Mouse (Mus musculus): ENCODE measurements around the gene Timeless.
A peak's percentile ranks its signal among the peaks of the same experiment; 100 is the strongest.
"Not testable (repeated sequence)": the region's sequence is repeated elsewhere in the genome, so short reads cannot be mapped to it uniquely, and the experiment has no call there.

Gene Timeless

DNA sequence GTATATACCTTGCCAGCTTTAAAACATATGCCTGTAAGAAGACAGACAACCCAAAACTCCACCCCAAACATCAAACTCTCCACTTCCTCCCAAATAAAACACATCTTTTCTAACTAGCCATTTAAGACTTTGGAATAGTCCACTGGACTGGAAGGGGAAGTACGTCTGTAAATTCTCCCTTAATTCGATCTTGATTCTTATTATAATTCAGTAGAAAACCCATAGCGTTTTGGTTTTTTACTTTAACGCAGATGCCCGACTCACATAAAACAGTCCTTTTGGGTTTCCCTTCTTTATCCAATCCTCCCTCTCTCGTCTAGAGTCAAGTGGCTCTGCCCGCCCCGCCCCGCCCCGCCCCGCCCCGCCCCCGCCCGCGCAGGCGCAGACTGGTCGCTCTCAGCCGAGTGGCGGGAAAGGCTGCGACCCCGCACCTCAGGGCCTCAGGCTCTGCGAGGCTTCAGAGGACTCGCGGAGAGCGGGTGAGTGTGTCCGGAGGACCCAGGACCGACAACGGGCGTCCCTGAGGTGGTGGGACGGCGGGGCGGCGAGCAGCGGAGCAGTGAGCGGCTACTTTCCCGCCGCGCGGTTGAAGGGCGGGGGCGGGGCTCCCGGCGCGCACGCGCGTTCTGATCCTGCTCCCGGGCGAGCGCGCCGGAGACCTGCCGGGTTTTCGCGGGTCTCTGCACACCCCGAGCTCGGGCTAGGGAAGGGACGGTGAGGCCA is at the start of gene Timeless:
Timeless (plus strand) TSS at position 369 of the 723 bp plus-strand sequence.
- peak; percentile 69 to 95 for DNase-seq (ENCODE audit: low spot score in 2 of 2)

DNA sequence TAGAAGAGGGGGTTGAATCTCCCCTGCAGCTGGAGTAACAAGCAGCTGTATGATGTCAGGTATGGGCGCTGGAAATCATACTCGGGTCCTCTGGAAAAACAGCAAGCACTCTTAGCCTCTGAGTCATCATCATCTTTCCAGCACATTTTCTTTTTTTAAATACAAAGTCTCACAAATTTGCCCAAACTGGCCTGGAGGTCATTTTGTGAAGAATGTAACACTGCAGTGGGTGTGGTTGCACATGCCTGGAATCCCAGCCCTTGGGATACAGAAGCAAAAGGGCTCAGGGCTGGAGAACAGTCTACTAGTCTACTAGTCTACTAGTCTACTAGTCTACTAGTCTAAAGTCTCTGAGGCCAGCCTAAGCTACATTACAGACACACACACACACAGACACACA is 47.6 kb upstream of the Timeless start:
- DNase-seq (ENCODE audit: low spot score in 2 of 2) = no peak

GRCm38 (mm10) chr10:128185277-128185940 is 46.5 kb upstream of the Timeless start:
- DNase-seq (ENCODE audit: low spot score in 2 of 2) = no peak

- peak; percentile 52 to 58 for DNase-seq (ENCODE audit: low spot score in 2 of 2)
These were observed 45.9 kb upstream of the Timeless start for GRCm38 (mm10) chr10:128185959-128186358.

GRCm38 (mm10) chr10:128187181-128187605 is 44.7 kb upstream of the Timeless start:
- DNase-seq (ENCODE audit: low spot score in 2 of 2) = no peak

DNA sequence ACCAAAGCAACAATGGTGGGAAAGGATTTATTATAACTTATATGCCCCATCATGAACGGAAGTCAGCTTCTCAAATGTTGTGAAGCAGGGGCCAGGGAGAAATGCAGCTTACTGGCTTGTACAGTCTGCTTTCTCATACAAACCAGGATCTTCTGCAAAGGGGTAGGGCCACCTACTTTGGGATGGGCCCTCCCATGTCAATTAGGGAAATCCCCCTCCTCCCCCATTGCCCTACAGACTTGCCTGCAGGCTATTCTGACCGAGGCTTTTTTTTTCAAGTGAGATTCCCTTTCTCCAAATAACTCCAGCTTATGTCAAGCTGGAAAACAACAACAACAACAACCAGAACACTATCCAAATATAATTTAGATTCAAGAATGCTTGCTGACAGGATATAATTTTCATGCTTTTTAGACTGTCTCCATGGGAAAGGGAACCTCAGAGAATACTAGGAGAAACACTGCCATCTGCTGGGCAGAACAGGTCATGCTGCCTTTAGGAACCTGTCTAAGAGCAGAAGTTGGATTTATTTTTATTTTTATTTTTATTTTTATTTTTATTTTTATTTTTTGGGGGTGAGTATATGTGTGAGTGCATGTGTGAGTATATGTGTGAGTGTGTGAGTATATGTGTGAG is 43.5 kb upstream of the Timeless start:
- peak; percentile 43 to 49 for DNase-seq (ENCODE audit: low spot score in 2 of 2)

- DNase-seq (ENCODE audit: low spot score in 2 of 2) = no peak
These were observed 40.4 kb upstream of the Timeless start for GRCm38 (mm10) chr10:128191472-128191871.

DNA sequence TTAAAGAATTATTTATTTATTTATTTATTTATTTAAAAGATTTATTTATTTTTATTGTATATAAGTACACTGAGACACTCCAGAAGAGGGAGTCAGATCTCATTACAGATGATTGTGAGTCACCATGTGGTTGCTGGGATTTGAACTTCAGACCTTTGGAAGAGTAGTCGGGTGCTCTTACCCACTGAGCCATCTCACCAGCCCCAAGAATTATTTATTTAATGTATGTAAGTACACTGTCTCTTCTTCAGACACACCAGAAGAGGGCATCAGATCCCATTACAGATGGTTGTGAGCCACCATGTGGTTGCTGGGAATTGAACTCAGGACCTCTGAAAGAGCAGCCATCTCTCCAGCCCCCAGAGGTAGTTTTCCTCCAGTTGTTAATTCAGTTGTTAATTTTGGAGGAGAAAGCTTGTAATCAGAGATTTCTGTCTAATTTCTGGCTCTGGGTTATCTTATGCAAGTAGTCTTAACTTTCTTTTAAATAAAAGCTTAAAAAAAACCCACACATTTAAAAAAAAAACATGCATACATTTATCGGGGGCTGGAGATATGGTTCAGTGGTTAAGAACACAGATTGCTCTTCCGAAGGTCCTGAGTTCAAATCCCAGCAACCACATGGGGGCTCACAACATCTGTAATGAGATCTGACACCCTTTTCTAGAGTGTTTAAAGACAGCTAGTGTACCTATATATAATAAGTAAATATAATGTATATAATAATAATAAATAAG is 39.7 kb upstream of the Timeless start:
- DNase-seq (ENCODE audit: low spot score in 2 of 2) = not testable (repeated sequence)

DNA sequence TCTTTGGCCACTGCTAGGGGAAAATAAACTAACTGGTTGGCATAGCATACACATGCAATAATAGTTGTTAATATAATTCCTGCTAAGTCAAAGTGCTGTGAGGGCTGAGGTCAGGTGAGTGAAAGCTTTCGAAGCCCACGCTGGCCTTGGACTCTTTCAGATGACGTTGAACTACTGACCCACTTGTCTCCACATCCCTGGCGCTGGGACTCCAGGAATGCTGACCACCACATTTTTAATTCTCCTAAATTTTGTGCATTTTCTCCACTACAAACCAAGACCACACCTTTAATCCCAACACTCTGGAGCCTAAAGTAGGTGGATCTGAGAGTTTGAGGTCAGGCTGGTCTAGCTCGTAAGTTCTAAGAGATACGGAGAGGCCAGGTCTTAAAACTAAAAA is 38.8 kb upstream of the Timeless start:
- no peak for DNase-seq (ENCODE audit: low spot score in 2 of 2)

- peak; percentile 93 for DNase-seq (ENCODE audit: low spot score in 2 of 2)
These were observed 37.8 kb upstream of the Timeless start, which contains the start of gene Gls2 for GRCm38 (mm10) chr10:128194024-128194550. TSS of gene Gls2 (plus strand) at chr10:128194457.

GRCm38 (mm10) chr10:128194551-128195461 is 37.1 kb upstream of the Timeless start:
- DNase-seq (ENCODE audit: low spot score in 2 of 2) = peak in 1 of 2 experiments; percentile 18

GRCm38 (mm10) chr10:128201856-128202255 is 30.0 kb upstream of the Timeless start:
- no peak for DNase-seq (ENCODE audit: low spot score in 2 of 2)

- no peak for DNase-seq (ENCODE audit: low spot score in 2 of 2)
These were observed 26.9 kb upstream of the Timeless start for GRCm38 (mm10) chr10:128204941-128205340.

DNA sequence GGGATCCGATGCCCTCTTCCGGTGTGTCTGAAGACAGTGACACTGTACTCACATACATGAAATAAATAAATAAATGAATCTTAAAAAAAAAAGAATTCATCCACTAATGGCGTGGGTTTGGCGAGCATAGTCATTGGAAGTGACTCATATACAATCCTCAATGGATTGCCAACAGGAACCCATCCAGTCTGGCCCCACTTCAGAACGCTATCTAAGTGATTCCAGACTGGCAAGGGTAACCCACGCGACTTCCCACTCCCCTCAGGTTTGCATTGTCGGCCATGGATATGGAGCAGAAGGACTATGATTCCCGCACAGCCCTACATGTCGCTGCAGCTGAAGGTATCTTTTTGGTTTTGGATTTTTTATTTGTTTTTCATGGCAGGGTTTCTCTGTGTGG is 23.5 kb upstream of the Timeless start:
- no peak for DNase-seq (ENCODE audit: low spot score in 2 of 2)

DNA sequence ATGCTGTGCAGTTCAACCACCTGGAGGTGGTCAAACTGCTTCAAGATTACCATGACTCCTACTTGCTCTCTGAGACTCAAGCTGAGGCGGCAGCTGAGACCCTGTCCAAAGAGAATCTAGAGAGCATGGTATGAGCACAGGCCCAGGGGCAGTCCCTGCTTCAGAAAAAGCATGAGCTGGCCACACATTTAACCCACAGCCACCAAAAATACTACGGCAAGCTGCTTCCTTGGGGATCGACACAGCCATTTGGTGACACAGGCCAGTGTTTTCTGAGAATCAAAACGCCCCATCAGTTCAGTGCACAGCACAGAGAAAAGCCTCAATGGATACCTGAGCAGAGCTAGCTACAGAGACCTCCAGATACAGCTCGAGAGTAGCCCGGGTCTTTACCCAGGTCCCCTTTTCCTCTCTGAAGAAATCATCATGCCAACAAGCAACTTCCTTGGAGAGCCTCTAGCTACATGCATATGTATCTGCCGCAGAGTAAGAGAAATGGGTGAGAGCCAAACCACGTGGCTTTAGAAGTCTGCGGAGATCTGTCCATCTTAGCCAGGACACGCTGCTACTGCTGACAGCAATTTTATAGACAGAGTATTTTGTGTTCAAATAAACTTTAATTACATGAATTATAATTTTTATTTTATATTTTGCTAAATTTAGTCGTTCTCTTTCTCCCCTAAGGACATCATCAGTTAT is 22.4 kb upstream of the Timeless start:
- DNase-seq (ENCODE audit: low spot score in 2 of 2) = no peak

DNA sequence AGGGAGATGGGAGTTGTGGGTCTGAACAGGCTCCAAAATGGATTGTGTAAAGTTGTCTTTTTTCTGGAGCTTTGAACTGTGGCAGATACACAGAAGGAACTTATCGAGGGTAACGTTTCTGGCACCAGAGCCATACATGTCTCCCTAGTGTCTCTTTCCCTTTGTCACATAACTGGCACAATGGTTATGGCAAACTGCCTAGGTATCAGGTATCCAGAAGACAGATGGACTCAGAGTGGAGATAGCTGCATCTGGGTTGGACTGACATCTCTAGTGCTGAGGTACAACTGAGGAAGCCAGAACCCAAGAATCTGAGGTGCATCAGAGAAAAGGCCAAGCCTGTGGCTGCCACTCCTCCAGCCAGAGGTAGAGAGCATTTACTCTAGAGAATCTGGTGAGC is 21.7 kb upstream of the Timeless start:
- DNase-seq (ENCODE audit: low spot score in 2 of 2) = no peak

DNA sequence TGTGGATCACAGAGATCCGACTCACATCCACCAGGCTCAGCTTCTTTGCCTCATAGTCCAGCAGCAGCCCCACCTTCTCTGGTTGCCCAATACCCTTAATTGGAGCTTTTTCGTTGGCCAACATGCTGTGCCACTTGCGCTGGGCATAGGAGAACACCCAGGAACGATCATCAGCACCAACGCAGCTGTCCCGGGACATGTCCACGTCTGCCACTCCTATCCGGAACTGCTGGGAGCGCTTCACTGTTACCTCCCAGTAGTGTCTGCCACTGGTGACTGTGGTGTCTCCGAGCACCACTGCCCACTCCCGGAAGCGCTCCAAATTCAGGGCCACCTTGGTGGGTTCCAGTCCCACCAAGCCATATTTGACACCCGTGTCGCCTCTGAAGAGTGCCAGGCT is 20.9 kb upstream of the Timeless start:
- peak in 1 of 2 experiments; percentile 25 for DNase-seq (ENCODE audit: low spot score in 2 of 2)

- DNase-seq (ENCODE audit: low spot score in 2 of 2) = peak; percentile 80 to 87
These were observed 20.3 kb upstream of the Timeless start, which contains the start of gene Spryd4 for GRCm38 (mm10) chr10:128211390-128212108. TSS of gene Spryd4 (minus strand) at chr10:128211807.

GRCm38 (mm10) chr10:128212148-128212547 is 19.7 kb upstream of the Timeless start:
- no peak for DNase-seq (ENCODE audit: low spot score in 2 of 2)

Data from urinary bladder, adult 18-20 months (tissue).